Mouse (Mus musculus) large intestine, adult 2 months (tissue): ENCODE measurements around the gene Bmyc. TPM values are rescaled to one million over a fixed set of nuclear protein-coding genes. Genes with fewer than 3 reads are reported as not detected.
"Not testable (repeated sequence)": the region's sequence is repeated elsewhere in the genome, so short reads cannot be mapped to it uniquely, and the experiment has no call there.

Experiments
- DNase-seq: peaks from one replicate; pipeline ENCODE4 v3.0.0-alpha.2; 2012; ENCODE audit warnings: low read depth, low spot score
- WGBS: fragments of 180-500 bp; shearing (Covaris S2); methylation state at CpG from one replicate; pipeline ENCODE4 v1.1.7; 2018; 5-methylcytosine and 5-hydroxymethylcytosine counted together
- polyA plus RNA-seq: library from polyadenylated mRNA; depleted of rRNA; stranded (reverse); fragments of >200 nt; gene quantifications from 2 replicates; pipeline ENCODE4 v1.2.3, GENCODE M21; 2012; rRNA removed

The Bmyc gene
- polyA plus RNA-seq, 1 experiment: 16.1 TPM

- 11% methylated on average over 3 of the region's 3 CpGs for WGBS
Observed at GRCm38 (mm10) chr2:25711641-25712040, 5.1 kb downstream of the Bmyc start.

GRCm38 (mm10) chr2:25717222-25717621 is 10.7 kb downstream of the Bmyc start:
- no peak for DNase-seq

More at GRCm38 (mm10) chr2:25711641-25712040, 5.1 kb downstream of the Bmyc start:
- not testable (repeated sequence) for DNase-seq

GRCm38 (mm10) chr2:25733199-25733930 is 26.8 kb downstream of the Bmyc start:
- 26% methylated on average over 2 of the region's 2 CpGs for WGBS
- DNase-seq: no peak

GRCm38 (mm10) chr2:25736709-25737108 is 30.2 kb downstream of the Bmyc start, which contains the start of gene Obp2b:
Gene Obp2b (plus strand): TSS chr2:25737009.
- DNase-seq: not testable (repeated sequence)
- WGBS: 74% methylated on average over 3 of the region's 3 CpGs

GRCm38 (mm10) chr2:25741671-25742070 is 35.1 kb downstream of the Bmyc start:
- no peak for DNase-seq
- WGBS: 38% methylated on average over 1 of the region's 1 CpGs

GRCm38 (mm10) chr2:25754201-25754600 is 47.7 kb downstream of the Bmyc start:
- DNase-seq: no peak

More at GRCm38 (mm10) chr2:25754201-25754600, 47.7 kb downstream of the Bmyc start:
- WGBS: 97% methylated on average over 1 of the region's 1 CpGs

Other genes starting within 250 kb of the Bmyc start
- gene Clic3, start 249.9 kb upstream of the Bmyc start, polyA plus RNA-seq: 1.3 and 1.4 TPM in 2 replicates
- 45.6 and 48.9 TPM in 2 replicates for gene Paxx, start 245.6 kb upstream of the Bmyc start, polyA plus RNA-seq
- gene Ptgds, start 236.7 kb upstream of the Bmyc start, polyA plus RNA-seq: 0.53 and 1.0 TPM in 2 replicates
- not detected in 2 replicates for gene Lcn12, start 212.8 kb upstream of the Bmyc start, polyA plus RNA-seq
- gene Fbxw5, start 206.0 kb upstream of the Bmyc start, polyA plus RNA-seq: 26.7 and 31.7 TPM in 2 replicates
- gene C8g, start 205.0 kb upstream of the Bmyc start, polyA plus RNA-seq: 2.1 and 2.9 TPM in 2 replicates
- gene Traf2, start 159.8 kb upstream of the Bmyc start, polyA plus RNA-seq: 19.6 and 20.8 TPM in 2 replicates
- 200 and 273 TPM in 2 replicates for gene Edf1, start 148.9 kb upstream of the Bmyc start, polyA plus RNA-seq
- gene Mamdc4, start 131.9 kb upstream of the Bmyc start, polyA plus RNA-seq: 0.97 and 8.1 TPM in 2 replicates
- 37.3 and 44.6 TPM in 2 replicates for gene Phpt1, start 131.5 kb upstream of the Bmyc start, polyA plus RNA-seq
- 0.43 and 0.69 TPM in 2 replicates for gene Ajm1, start 125.0 kb upstream of the Bmyc start, polyA plus RNA-seq
- 35.8 and 52.6 TPM in 2 replicates for gene Rabl6, start 98.2 kb upstream of the Bmyc start, polyA plus RNA-seq
- not detected in 2 replicates for gene Ccdc183, start 89.1 kb upstream of the Bmyc start, polyA plus RNA-seq
- gene Tmem141, start 84.7 kb upstream of the Bmyc start, polyA plus RNA-seq: 17.2 and 19.4 TPM in 2 replicates
- gene Fcna, start 78.7 kb upstream of the Bmyc start, polyA plus RNA-seq: 1.9 TPM in 2 replicates
- gene Lcn8, start 53.6 kb upstream of the Bmyc start, polyA plus RNA-seq: 1.4 TPM in 1 of 2 replicates, not detected in the other
- 0.74 TPM in 1 of 2 replicates, not detected in the other for gene Lcn5, start 48.8 kb upstream of the Bmyc start, polyA plus RNA-seq
- gene Lcn6, start 30.0 kb upstream of the Bmyc start, polyA plus RNA-seq: not detected in 2 replicates
- 0.37 TPM in 1 of 2 replicates, not detected in the other for gene Lcn10, start 24.0 kb upstream of the Bmyc start, polyA plus RNA-seq
- gene Obp2a, start 6.7 kb upstream of the Bmyc start, polyA plus RNA-seq: not detected in 2 replicates
- gene Obp2b, start 30.3 kb downstream of the Bmyc start, polyA plus RNA-seq: not detected in 2 replicates
- gene Lcn3, start 58.8 kb downstream of the Bmyc start, polyA plus RNA-seq: not detected in 2 replicates
- not detected in 2 replicates for gene Lcn11, start 70.3 kb downstream of the Bmyc start, polyA plus RNA-seq
- gene Gm13539, start 75.5 kb downstream of the Bmyc start, polyA plus RNA-seq: not detected in 2 replicates
- gene Glt6d1, start 109.1 kb downstream of the Bmyc start, polyA plus RNA-seq: not detected in 2 replicates
- 0.10 and 0.29 TPM in 2 replicates for gene Lcn9, start 116.4 kb downstream of the Bmyc start, polyA plus RNA-seq
- gene Sohlh1, start 140.5 kb downstream of the Bmyc start, polyA plus RNA-seq: not detected in 2 replicates
- 1.4 and 2.8 TPM in 2 replicates for gene Kcnt1, start 157.0 kb downstream of the Bmyc start, polyA plus RNA-seq